Mouse (Mus musculus): Measurements from ENCODE around the gene Crcp. TPM values are rescaled to one million over a fixed set of nuclear protein-coding genes. Genes with fewer than 3 reads are reported as not detected.
"Not testable (repeated sequence)": the region's sequence is repeated elsewhere in the genome, so short reads cannot be mapped to it uniquely, and the experiment has no call there.

The Crcp gene
- polyA plus RNA-seq, 1 experiment from 2014 or later, result 78.7 TPM

GRCm38 (mm10) chr5:130027696-130028095, 1.4 kb upstream of the Crcp start:
- Histone ChIP-seq H3K27me3 (peaks cover 11% of the 10 kb centered on the region; the same call in 1 of the 2 replicates), H3K4me1 (replicated peaks) (peaks cover 20% of the 10 kb centered on the region), H3K27ac (no peak overlapping the region), H3K9ac (no peak overlapping the region), H3K4me3 (no peak overlapping the region), H3K36me3 (no peaks in the 10 kb centered on the region), H3K9me3 (no peaks in the 10 kb centered on the region), H3K4me2 (no peak overlapping the region)
- ATAC-seq (ENCODE audit: low FRiP score), result no peak
- WGBS, result 93% methylated on average over 7 of the region's 7 CpGs

- Histone ChIP-seq H3K4me2 (no peak overlapping the region), H3K4me3 (no peak overlapping the region), H3K9ac (0 out of 2 replicates have a peak overlapping the region, but pooled peaks have one; percentile 35), H3K9me3 (no peaks in the 10 kb centered on the region), H3K36me3 (peaks cover 17% of the 10 kb centered on the region), H3K4me1 (replicated peaks) (peaks cover 15% of the 10 kb centered on the region), H3K27ac (no peak overlapping the region), H3K27me3 (peaks cover 7% of the 10 kb centered on the region; the same call in 1 of the 2 replicates)
- WGBS, result 92% methylated on average over 19 of the region's 19 CpGs
- no peak for ATAC-seq (ENCODE audit: low FRiP score)
Observed at GRCm38 (mm10) chr5:130031410-130032390, 2.6 kb downstream of the Crcp start.

- no peak for ATAC-seq (ENCODE audit: low FRiP score)
- Histone ChIP-seq H3K27ac (no peak overlapping the region), H3K9me3 (no peaks in the 10 kb centered on the region), H3K4me3 (no peak overlapping the region), H3K36me3 (peaks cover 29% of the 10 kb centered on the region), H3K9ac (peak overlapping the region; percentile 25; the same call in 1 of the 2 replicates), H3K27me3 (no peaks in the 10 kb centered on the region), H3K4me1 (replicated peaks) (peaks cover 15% of the 10 kb centered on the region), H3K4me2 (no peak overlapping the region)
- WGBS, result 89% methylated on average over 2 of the region's 2 CpGs
Observed at GRCm38 (mm10) chr5:130033869-130034268, 4.8 kb downstream of the Crcp start.

GRCm38 (mm10) chr5:130036300-130036699, 7.2 kb downstream of the Crcp start:
- not testable (repeated sequence) for H3K27ac ChIP-seq; H3K4me2 ChIP-seq; H3K27me3 ChIP-seq; H3K4me1 ChIP-seq (replicated peaks); H3K4me3 ChIP-seq; ATAC-seq (ENCODE audit: low FRiP score); H3K9ac ChIP-seq; H3K9me3 ChIP-seq
- H3K36me3 ChIP-seq, result peaks cover 50% of the 10 kb centered on the region
- WGBS, result 57% methylated on average over 2 of the region's 2 CpGs

GRCm38 (mm10) chr5:130037752-130038455, 8.8 kb downstream of the Crcp start:
- Histone ChIP-seq H3K4me3 (no peak overlapping the region), H3K9me3 (no peaks in the 10 kb centered on the region), H3K4me1 (replicated peaks) (no peaks in the 10 kb centered on the region), H3K9ac (no peak overlapping the region), H3K27ac (no peak overlapping the region), H3K36me3 (peaks cover 64% of the 10 kb centered on the region), H3K4me2 (no peak overlapping the region), H3K27me3 (no peaks in the 10 kb centered on the region)
- WGBS, result 68% methylated on average over 19 of the region's 19 CpGs
- ATAC-seq (ENCODE audit: low FRiP score), result no peak

- no peaks in the 10 kb centered on the region for H3K27me3 ChIP-seq
- H3K27ac ChIP-seq, result no peak overlapping the region
- no peaks in the 10 kb centered on the region for H3K4me1 ChIP-seq (replicated peaks)
- no peak overlapping the region for H3K9ac ChIP-seq
- WGBS, result 94% methylated on average over 4 of the region's 4 CpGs
- no peaks in the 10 kb centered on the region for H3K9me3 ChIP-seq
- no peak overlapping the region for H3K4me3 ChIP-seq
- no peak overlapping the region for H3K4me2 ChIP-seq
- no peak for ATAC-seq (ENCODE audit: low FRiP score)
- peaks cover 77% of the 10 kb centered on the region for H3K36me3 ChIP-seq
Observed at GRCm38 (mm10) chr5:130040797-130041196, 11.7 kb downstream of the Crcp start.

- Histone ChIP-seq H3K27ac (no peak overlapping the region), H3K9me3 (no peaks in the 10 kb centered on the region), H3K27me3 (no peaks in the 10 kb centered on the region), H3K9ac (no peak overlapping the region), H3K4me1 (replicated peaks) (no peaks in the 10 kb centered on the region), H3K4me3 (no peak overlapping the region), H3K4me2 (no peak overlapping the region), H3K36me3 (peaks cover 79% of the 10 kb centered on the region)
- ATAC-seq (ENCODE audit: low FRiP score), result no peak
- 91% methylated on average over 4 of the region's 4 CpGs for WGBS
Observed at GRCm38 (mm10) chr5:130041262-130041661, 12.2 kb downstream of the Crcp start.

GRCm38 (mm10) chr5:130043741-130044140, 14.7 kb downstream of the Crcp start:
- 94% methylated on average over 3 of the region's 3 CpGs for WGBS
- H3K36me3 ChIP-seq, result peaks cover 85% of the 10 kb centered on the region
- no peaks in the 10 kb centered on the region for H3K4me1 ChIP-seq (replicated peaks)
- H3K4me2 ChIP-seq, result no peak overlapping the region
- H3K4me3 ChIP-seq, result no peak overlapping the region
- no peak overlapping the region for H3K27ac ChIP-seq
- H3K27me3 ChIP-seq, result no peaks in the 10 kb centered on the region
- no peak overlapping the region for H3K9ac ChIP-seq
- ATAC-seq (ENCODE audit: low FRiP score), result no peak
- no peaks in the 10 kb centered on the region for H3K9me3 ChIP-seq

GRCm38 (mm10) chr5:130044201-130044695, 15.2 kb downstream of the Crcp start:
- WGBS, result 78% methylated on average over 7 of the region's 7 CpGs
- H3K36me3 ChIP-seq, result peaks cover 89% of the 10 kb centered on the region
- no peak overlapping the region for H3K4me3 ChIP-seq
- H3K9ac ChIP-seq, result no peak overlapping the region
- ATAC-seq (ENCODE audit: low FRiP score), result no peak
- H3K27me3 ChIP-seq, result no peaks in the 10 kb centered on the region
- no peaks in the 10 kb centered on the region for H3K9me3 ChIP-seq
- 0 out of 2 replicates have a peak overlapping the region, but pooled peaks have one; percentile 35 for H3K27ac ChIP-seq
- H3K4me1 ChIP-seq (replicated peaks), result no peaks in the 10 kb centered on the region
- H3K4me2 ChIP-seq, result no peak overlapping the region

- no peak for ATAC-seq (ENCODE audit: low FRiP score)
- whole genome bisulfite sequencing, result 92% methylated on average over 7 of the region's 7 CpGs
Observed at GRCm38 (mm10) chr5:130046100-130046499, 17.0 kb downstream of the Crcp start.

GRCm38 (mm10) chr5:130046589-130046988, 17.5 kb downstream of the Crcp start:
- Histone ChIP-seq H3K27me3 (no peaks in the 10 kb centered on the region), H3K27ac (no peak overlapping the region), H3K4me3 (no peak overlapping the region), H3K9ac (no peak overlapping the region), H3K4me1 (replicated peaks) (no peaks in the 10 kb centered on the region), H3K9me3 (no peaks in the 10 kb centered on the region), H3K36me3 (peaks cover 86% of the 10 kb centered on the region), H3K4me2 (no peak overlapping the region)
- WGBS, result 91% methylated on average over 10 of the region's 10 CpGs
- ATAC-seq (ENCODE audit: low FRiP score), result no peak

More at GRCm38 (mm10) chr5:130046100-130046499, 17.0 kb downstream of the Crcp start:
- Histone ChIP-seq H3K27ac (no peak overlapping the region), H3K4me2 (no peak overlapping the region), H3K9me3 (no peaks in the 10 kb centered on the region), H3K4me1 (replicated peaks) (no peaks in the 10 kb centered on the region), H3K4me3 (no peak overlapping the region), H3K9ac (no peak overlapping the region), H3K27me3 (no peaks in the 10 kb centered on the region), H3K36me3 (peaks cover 85% of the 10 kb centered on the region)

- Histone ChIP-seq H3K36me3 (peaks cover 85% of the 10 kb centered on the region), H3K9ac (no peak overlapping the region), H3K27ac (no peak overlapping the region), H3K4me2 (no peak overlapping the region), H3K9me3 (no peaks in the 10 kb centered on the region), H3K4me1 (replicated peaks) (no peaks in the 10 kb centered on the region), H3K27me3 (no peaks in the 10 kb centered on the region), H3K4me3 (no peak overlapping the region)
- 83% methylated on average over 6 of the region's 6 CpGs for WGBS
- no peak for ATAC-seq (ENCODE audit: low FRiP score)
Observed at GRCm38 (mm10) chr5:130047013-130047412, 17.9 kb downstream of the Crcp start.
